Mouse (Mus musculus): ENCODE measurements at regions not wholly inside any gene's neighbourhood (a gene's known extent, or its start where the extent isn't known, plus 50 kb on each side); places are given as distances from the start of the nearest gene placed in this dataset.

GRCm38 (mm10) chr9:93005182-93005953, 463.3 kb downstream of the Plod2 start:
- H3K27ac ChIP-seq (replicated peaks): no peak overlapping the region
- H3K4me2 ChIP-seq (replicated peaks): no peak overlapping the region
- no peak overlapping the region for H3K9ac ChIP-seq (replicated peaks)
- H3K27me3 ChIP-seq: no peaks in the 10 kb centered on the region
- H3K4me3 ChIP-seq: no peak overlapping the region
- no peak for ATAC-seq (replicated peaks)
- peaks cover 11% of the 10 kb centered on the region for H3K4me1 ChIP-seq
- no peaks in the 10 kb centered on the region for H3K36me3 ChIP-seq
- H3K9me3 ChIP-seq: no peaks in the 10 kb centered on the region
- WGBS: 90% methylated on average over 3 of the region's 3 CpGs

GRCm38 (mm10) chr9:93008511-93009302, 466.7 kb downstream of the Plod2 start:
- Histone ChIP-seq H3K27ac (replicated peaks) (no peak overlapping the region), H3K9me3 (no peaks in the 10 kb centered on the region), H3K36me3 (no peaks in the 10 kb centered on the region), H3K4me3 (no peak overlapping the region), H3K9ac (replicated peaks) (no peak overlapping the region), H3K27me3 (no peaks in the 10 kb centered on the region), H3K4me2 (replicated peaks) (no peak overlapping the region), H3K4me1 (peaks cover 11% of the 10 kb centered on the region)
- ATAC-seq (replicated peaks): peak; percentile 83
- 20% methylated on average over 4 of the region's 4 CpGs for WGBS

DNA sequence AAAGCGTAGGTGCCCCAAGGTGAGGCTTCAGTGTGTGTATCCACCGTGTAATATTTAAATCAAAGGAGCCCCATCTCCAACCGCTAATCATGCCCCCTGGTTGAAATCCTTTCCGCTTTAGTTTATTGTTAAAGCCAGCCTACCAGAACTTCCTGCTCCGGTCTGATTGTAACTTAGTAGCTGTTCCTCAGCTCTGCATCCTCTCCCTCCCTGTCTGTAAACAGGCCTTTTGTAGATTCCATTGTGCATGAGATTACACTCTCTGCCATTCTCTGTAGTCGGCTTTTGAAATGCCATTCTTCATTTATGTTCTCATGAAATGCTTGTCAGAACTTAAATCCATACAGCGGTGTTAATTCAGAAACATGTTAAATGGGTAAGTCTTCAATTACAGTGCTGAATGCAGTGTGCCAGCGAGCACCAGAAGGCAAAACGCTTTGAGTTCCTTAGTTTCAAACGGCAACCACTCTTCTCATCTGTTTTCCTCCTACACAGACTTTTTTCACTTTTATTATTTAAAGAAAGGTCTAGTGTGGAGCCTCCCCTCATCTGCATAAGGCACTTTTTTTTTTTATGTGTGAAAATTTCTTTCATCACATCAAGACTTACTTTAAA, 502.4 kb downstream of the Plod2 start:
- H3K4me3 ChIP-seq: no peak overlapping the region
- H3K9me3 ChIP-seq: no peaks in the 10 kb centered on the region
- H3K9ac ChIP-seq (replicated peaks): no peak overlapping the region
- H3K27ac ChIP-seq (replicated peaks): no peak overlapping the region
- H3K4me1 ChIP-seq: no peaks in the 10 kb centered on the region
- WGBS: 49% methylated on average over 10 of the region's 10 CpGs
- H3K36me3 ChIP-seq: no peaks in the 10 kb centered on the region
- ATAC-seq (replicated peaks): no peak
- H3K27me3 ChIP-seq: no peaks in the 10 kb centered on the region
- H3K4me2 ChIP-seq (replicated peaks): no peak overlapping the region

GRCm38 (mm10) chr9:93072140-93072539, 530.1 kb downstream of the Plod2 start:
- no peak for ATAC-seq (replicated peaks)
- WGBS: 77% methylated on average over 3 of the region's 3 CpGs
- no peaks in the 10 kb centered on the region for H3K36me3 ChIP-seq
- H3K4me1 ChIP-seq: no peaks in the 10 kb centered on the region
- no peaks in the 10 kb centered on the region for H3K27me3 ChIP-seq
- H3K4me3 ChIP-seq: no peak overlapping the region
- no peak overlapping the region for H3K27ac ChIP-seq (replicated peaks)
- H3K4me2 ChIP-seq (replicated peaks): no peak overlapping the region
- H3K9me3 ChIP-seq: no peaks in the 10 kb centered on the region
- H3K9ac ChIP-seq (replicated peaks): no peak overlapping the region

DNA sequence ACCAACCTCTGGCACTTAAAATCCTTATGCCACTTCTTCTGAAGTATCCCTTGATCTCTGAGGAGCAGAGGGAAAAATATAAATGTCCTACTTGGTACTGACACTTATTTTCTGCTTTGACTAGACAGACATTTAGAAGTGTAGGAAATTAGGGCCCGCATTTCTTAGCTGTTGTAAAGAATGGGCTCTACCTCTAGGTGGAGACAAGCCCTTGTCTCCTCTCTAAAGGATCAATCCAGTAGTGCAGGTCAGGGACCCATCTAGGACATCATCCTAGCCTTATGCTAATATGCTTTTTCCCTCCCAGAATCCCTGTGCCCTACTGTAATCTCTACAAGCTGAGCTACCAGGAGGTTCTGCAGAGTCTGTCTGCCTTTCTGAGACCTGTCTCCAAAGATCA, 541.1 kb downstream of the Plod2 start:
- Histone ChIP-seq H3K4me1 (no peaks in the 10 kb centered on the region), H3K36me3 (no peaks in the 10 kb centered on the region), H3K4me2 (replicated peaks) (no peak overlapping the region), H3K4me3 (no peak overlapping the region), H3K9me3 (no peaks in the 10 kb centered on the region), H3K27me3 (no peaks in the 10 kb centered on the region), H3K27ac (replicated peaks) (no peak overlapping the region), H3K9ac (replicated peaks) (no peak overlapping the region)
- no peak for ATAC-seq (replicated peaks)
- WGBS: 68% methylated on average over 1 of the region's 1 CpGs

DNA sequence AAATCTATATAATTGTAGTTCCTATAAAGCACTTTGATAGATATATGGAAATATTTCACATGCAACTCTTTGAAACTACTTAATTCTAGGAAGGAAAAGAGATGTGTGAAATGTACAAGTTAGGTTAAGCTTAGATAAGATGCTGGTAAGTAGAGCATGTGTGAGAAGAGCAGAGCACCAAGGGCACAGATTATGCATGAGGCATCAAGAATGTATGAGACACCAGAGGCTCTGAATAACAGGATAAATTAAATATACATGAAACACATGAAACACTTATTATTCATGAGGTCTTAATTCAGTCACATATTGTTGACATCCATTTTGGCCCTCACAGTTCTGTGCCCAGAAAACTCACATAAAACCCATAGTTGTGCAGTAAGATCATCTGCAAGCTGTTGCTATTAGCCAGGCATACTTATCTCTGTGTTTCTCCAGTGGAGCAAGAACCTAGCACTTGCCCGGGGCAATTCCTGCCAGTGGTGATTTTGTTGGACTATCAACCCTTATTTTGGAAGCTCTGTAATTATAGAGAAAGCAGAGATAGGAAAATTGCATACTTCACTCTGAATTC, 556.1 kb downstream of the Plod2 start:
- no peak overlapping the region for H3K27ac ChIP-seq (replicated peaks)
- peaks cover 4% of the 10 kb centered on the region for H3K4me1 ChIP-seq
- H3K27me3 ChIP-seq: no peaks in the 10 kb centered on the region
- no peaks in the 10 kb centered on the region for H3K9me3 ChIP-seq
- H3K36me3 ChIP-seq: no peaks in the 10 kb centered on the region
- no peak overlapping the region for H3K4me2 ChIP-seq (replicated peaks)
- WGBS: 43% methylated on average over 1 of the region's 1 CpGs
- no peak overlapping the region for H3K9ac ChIP-seq (replicated peaks)
- ATAC-seq (replicated peaks): peak; percentile 81
- H3K4me3 ChIP-seq: no peak overlapping the region

DNA sequence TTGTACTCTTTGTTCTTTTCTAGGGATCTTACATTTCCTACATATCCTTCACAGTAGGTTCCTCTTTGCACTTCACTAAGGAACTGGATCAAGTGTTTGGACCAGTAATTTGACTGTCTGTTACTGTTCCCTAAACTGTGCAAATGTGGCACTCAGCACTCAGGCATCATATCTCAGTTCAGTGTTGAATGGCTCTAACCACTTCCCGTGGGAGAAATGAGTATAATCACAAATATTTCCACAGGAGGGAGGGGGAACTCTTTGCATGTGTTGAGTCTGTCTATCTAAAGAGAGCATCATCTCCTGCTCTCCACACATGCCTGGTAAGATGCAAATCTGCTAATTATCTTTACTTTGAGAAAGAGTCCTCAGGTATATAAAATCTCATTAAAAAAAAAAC, 588.5 kb downstream of the Plod2 start:
- Histone ChIP-seq H3K27ac (replicated peaks) (no peak overlapping the region), H3K36me3 (no peaks in the 10 kb centered on the region), H3K4me1 (no peaks in the 10 kb centered on the region), H3K9ac (replicated peaks) (no peak overlapping the region), H3K4me3 (no peak overlapping the region), H3K27me3 (no peaks in the 10 kb centered on the region), H3K4me2 (replicated peaks) (no peak overlapping the region), H3K9me3 (no peaks in the 10 kb centered on the region)
- 65% methylated on average over 1 of the region's 1 CpGs for WGBS
- no peak for ATAC-seq (replicated peaks)

DNA sequence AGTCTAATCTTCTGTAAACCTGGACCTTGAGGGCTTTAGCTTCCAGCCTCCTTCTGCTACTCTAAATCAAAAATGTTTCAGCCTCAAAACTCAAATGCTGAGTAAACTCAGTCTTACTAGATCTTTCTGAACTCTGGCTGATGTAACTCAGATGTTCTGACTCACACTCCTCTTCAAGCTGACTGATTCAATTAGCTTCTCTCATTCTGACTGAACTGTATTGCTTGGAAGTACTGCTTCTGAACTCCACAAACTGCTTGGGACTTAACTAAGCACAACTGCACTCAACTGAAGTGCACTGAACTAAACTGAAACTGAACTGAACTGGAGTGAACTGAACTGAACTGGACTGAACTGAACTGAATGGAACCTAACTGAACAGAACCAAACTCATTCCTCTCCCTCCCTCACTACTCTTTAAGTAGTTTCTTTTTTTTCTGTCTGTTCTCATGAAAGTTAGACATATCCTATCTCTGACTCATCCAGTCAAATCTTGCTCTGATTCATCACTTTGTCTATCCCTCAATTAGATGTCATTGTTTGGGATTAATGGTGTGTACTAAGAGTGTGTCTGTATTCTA, 589.7 kb downstream of the Plod2 start:
- Histone ChIP-seq H3K4me2 (replicated peaks) (no peak overlapping the region), H3K9me3 (no peaks in the 10 kb centered on the region), H3K4me3 (no peak overlapping the region), H3K27ac (replicated peaks) (no peak overlapping the region), H3K9ac (replicated peaks) (no peak overlapping the region), H3K27me3 (no peaks in the 10 kb centered on the region), H3K36me3 (no peaks in the 10 kb centered on the region), H3K4me1 (no peaks in the 10 kb centered on the region)
- no peak for ATAC-seq (replicated peaks)

DNA sequence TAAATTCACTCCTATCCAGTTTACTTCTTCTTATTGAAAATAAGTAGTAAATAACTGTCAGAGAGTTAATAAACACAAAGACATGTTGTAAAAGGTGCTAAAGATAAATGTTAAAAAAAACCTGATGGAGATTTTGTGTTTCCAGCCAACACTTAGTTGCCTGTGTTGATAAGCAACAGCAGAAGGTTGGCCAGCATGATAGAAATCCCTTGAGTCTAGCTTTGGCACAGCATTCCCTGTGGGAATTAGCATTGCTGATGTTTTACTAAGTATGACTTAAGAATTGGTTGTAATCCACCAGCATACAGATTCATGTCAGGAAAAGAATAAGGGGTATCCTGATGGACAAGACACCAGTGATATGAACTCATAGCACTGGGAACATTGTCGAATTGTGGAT, 594.3 kb downstream of the Plod2 start:
- 86% methylated on average over 1 of the region's 1 CpGs for WGBS
- Histone ChIP-seq H3K27ac (replicated peaks) (no peak overlapping the region), H3K9me3 (no peaks in the 10 kb centered on the region), H3K9ac (replicated peaks) (no peak overlapping the region), H3K27me3 (no peaks in the 10 kb centered on the region), H3K4me2 (replicated peaks) (no peak overlapping the region), H3K4me3 (no peak overlapping the region), H3K4me1 (no peaks in the 10 kb centered on the region), H3K36me3 (no peaks in the 10 kb centered on the region)
- ATAC-seq (replicated peaks): peak; percentile 51; the same call in 1 of the 2 replicates

- Histone ChIP-seq H3K9me3 (no peaks in the 10 kb centered on the region; the same call in 1 of the 2 replicates), H3K27ac (replicated peaks) (no peak overlapping the region), H3K4me2 (replicated peaks) (no peak overlapping the region), H3K36me3 (no peaks in the 10 kb centered on the region), H3K4me1 (no peaks in the 10 kb centered on the region), H3K4me3 (no peak overlapping the region), H3K27me3 (no peaks in the 10 kb centered on the region), H3K9ac (replicated peaks) (no peak overlapping the region)
- ATAC-seq (replicated peaks): no peak
Measured at GRCm38 (mm10) chr9:93170071-93170470, 628.0 kb downstream of the Plod2 start.

GRCm38 (mm10) chr9:93186638-93187037, 644.6 kb downstream of the Plod2 start:
- Histone ChIP-seq H3K4me1 (peaks cover 7% of the 10 kb centered on the region), H3K36me3 (no peaks in the 10 kb centered on the region), H3K4me3 (no peak overlapping the region), H3K4me2 (replicated peaks) (no peak overlapping the region), H3K27me3 (no peaks in the 10 kb centered on the region), H3K27ac (replicated peaks) (no peak overlapping the region), H3K9me3 (no peaks in the 10 kb centered on the region), H3K9ac (replicated peaks) (no peak overlapping the region)
- WGBS: 20% methylated on average over 1 of the region's 1 CpGs
- ATAC-seq (replicated peaks): peak; percentile 98

DNA sequence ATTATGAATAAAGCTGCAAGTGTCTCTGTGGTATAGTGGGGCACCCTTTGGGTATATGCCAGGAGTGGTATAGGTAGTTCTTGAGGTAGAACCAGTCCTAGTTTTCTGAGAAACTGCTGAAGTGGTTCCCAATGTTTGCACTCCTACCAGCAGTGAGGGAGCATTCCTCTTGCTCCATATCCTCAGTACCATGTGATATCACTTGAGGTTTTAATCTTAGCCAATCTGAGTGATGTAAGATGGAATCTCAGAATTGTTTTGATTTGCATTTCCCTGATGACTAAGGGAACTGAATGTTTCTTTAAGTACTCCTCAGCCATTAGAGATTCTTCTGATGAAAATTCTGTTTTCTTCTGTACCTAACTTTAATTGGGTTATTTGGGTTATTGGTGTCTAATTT, 690.5 kb downstream of the Plod2 start:
- Histone ChIP-seq H3K9me3 (no peaks in the 10 kb centered on the region), H3K36me3 (no peaks in the 10 kb centered on the region), H3K27me3 (no peaks in the 10 kb centered on the region), H3K4me2 (replicated peaks) (no peak overlapping the region), H3K4me1 (no peaks in the 10 kb centered on the region), H3K4me3 (no peak overlapping the region), H3K9ac (replicated peaks) (no peak overlapping the region), H3K27ac (replicated peaks) (no peak overlapping the region)
- no peak for ATAC-seq (replicated peaks)

Data from forebrain, embryonic 15.5 days (tissue).